Mouse (Mus musculus): ENCODE measurements around the gene Gucy2c.
A peak's percentile ranks its signal among the peaks of the same experiment; 100 is the strongest.
"Not testable (repeated sequence)": the region's sequence is repeated elsewhere in the genome, so short reads cannot be mapped to it uniquely, and the experiment has no call there.

The Gucy2c gene

DNA sequence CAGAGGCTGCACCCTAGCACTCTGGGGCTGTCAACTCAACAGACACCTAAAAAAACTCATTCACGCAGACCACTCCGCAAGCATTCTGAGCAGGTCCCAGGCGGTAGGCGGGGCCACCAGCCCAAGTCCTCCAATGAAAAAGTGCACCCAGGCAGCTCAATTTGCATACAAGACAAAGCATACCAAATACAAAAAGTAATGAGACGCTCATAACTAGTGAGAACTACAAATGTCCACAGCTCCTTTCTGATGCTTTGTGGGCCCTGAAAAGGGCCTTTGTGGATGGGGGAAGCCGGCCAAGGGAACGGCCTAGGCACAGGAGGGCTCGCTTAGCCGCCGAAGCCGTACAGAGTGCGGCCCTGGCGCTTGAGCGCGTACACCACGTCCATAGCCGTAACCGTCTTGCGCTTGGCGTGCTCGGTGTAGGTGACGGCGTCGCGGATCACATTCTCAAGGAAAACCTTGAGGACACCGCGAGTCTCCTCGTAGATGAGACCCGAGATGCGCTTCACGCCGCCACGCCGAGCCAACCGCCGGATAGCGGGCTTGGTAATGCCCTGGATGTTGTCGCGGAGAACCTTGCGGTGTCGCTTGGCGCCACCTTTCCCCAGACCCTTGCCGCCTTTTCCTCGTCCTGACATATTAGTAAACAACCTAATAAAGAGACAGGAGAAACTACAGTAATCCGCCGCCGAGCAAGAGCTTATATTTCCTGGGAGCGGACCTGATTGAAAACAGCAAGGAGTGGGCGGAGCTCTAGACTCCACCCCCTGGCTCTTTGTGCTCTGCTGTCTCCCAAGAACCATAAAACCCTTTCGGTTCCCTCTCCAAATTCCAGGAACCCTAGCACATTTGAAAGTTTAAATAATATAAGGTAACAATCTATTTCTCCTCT, 22.4 kb upstream of the Gucy2c start, which contains the start of gene Hist4h4:
Gene Hist4h4, minus strand, starts transcription at position 677 of the 895 bp plus-strand sequence.
- DNase-seq (ENCODE audit: low read depth, low spot score), result peak; percentile 98

DNA sequence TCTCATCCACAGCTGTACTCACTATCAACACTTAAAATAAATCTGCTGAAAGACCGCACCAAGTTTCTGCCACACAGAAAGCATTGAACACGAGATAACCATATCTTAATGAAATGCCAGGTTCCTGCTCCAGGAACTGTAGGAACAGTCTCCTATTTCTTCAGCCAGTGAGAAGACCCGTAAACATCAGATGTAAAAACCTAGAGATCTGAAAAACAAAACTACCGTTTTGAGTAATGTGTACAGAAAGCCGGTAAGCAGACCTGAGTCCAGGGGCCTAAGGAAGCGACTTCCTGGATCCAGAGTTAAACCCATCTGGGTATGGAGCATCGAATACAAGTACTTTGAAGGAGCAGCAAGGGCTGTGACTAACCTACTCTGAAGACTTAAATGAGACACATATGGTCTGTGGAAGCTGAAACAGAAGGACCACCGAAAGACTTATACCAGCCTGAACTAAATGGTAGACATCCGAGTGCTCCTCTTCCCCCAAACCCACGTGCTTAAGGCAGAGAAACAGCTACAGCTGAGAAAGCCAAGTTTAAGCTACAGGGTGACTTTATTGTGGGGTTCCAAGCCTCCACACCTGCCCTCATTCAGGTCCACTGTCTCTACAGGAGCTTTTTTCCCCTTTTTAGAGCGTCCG, 21.7 kb upstream of the Gucy2c start:
- DNase-seq (ENCODE audit: low read depth, low spot score), result no peak

DNA sequence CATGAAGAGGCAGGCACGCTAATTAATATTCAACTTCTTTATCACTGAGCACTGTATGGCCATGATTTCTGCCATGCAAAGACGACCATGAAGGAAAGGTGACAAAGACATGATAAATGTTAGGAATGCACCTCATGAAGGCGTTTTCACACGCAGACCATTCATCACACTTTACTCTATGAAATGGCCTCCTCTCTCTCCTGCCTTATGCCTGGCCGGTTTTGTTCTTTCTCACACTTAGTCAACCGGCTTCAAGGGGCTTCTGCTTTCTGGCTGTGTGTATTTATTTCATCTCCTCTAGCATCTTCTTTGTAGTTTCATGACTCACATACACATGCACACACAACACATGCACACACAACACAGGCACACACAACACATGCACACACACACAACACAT, 19.7 kb upstream of the Gucy2c start:
- DNase-seq (ENCODE audit: low read depth, low spot score), result no peak

DNA sequence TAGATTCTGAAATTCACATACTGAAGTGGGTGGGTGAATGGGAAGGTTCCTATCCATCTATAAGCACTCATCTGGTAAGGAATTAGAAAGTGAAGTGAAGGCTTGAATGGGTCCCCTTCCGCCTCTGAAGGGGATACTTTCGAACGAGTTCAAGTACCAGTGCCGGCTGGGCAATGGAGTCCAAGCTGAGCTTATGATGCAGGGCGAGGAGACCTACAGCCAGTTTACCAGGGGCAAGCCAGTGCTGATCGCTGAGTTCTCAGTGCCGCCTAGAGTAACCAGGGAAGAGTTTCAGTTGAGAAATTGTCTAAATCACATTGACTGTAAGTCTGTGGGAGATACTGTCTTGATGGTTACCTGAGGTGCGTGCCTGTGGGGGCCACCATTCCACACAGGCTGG, 19.1 kb upstream of the Gucy2c start:
- DNase-seq (ENCODE audit: low read depth, low spot score), result no peak

DNA sequence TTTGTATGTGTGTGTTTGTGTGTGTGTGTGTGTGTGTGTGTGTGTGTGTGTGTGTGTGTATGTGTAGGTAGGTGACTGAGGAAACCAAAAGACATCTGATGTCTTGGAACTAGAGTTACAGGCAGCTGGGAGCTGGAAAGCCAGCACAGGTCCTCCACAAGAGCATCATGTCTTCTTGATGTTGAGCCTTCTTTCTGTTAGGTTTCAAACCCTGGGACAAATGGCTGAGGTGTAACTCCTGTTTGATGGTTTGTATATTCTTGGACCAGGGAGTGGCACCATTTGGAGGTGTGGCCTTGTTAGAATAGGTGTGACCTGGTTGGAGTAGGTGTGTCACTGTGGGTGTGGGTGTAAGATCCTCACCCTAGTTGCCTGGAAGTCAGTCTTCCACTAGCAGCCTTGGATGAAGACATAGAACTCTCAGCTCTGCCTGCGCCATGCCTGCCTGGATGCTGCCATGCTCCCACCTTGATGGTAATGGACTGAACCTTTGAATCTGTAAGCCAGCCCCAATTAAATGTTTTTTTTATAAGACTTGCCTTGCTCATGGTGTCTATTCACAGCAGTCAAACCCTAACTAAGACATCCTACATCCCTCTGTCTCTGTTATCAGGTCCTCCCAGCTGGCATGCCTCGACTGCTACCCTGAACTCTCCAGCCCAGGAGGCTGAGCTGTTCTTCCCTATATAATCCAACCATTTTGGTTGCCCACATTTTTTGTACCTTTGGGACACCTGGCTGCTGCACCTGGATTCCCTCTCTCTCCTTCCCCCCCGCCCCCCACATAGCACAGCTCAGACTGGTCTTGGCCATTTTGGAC, 16.5 kb upstream of the Gucy2c start:
- not testable (repeated sequence) for DNase-seq (ENCODE audit: low read depth, low spot score)

DNA sequence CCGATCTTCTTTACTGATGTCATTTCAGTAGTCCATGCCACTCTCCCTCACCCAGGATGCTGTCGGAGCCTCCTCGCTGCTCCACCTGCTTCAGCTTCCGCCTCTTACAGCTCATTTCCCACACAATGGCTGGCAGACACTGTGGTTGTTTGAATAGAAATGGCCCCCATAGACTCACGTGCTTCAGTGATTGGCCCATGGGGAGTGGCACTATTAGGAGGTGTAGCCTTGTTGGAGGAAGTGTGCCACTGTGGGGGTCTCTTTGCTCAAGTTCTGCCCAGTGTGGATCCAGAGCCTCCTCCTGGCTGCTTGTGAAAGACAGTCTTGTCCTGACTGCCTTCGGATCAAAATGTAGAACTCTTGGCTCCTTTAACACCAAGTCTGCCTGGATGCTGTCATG, 14.3 kb upstream of the Gucy2c start:
- DNase-seq (ENCODE audit: low read depth, low spot score), result no peak

DNA sequence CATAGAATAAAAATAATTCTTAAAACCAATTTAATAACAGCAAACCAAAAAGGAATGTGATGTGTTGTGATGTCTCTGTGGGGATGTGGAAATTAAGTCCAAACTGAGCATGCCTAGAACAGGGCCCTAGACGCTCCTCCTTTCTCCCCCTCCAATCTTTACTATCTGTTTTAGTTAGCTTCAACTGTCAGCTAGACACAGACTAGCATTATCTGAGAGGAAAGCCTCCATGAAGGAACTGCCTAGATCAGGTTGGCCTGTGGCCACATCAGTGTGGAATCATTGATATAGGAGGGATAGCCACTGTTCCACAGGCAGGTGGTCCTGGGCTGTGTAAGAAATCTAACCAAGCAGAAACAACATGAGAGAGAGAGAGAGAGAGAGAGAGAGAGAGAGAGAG, 13.5 kb upstream of the Gucy2c start:
- no peak for DNase-seq (ENCODE audit: low read depth, low spot score)

DNA sequence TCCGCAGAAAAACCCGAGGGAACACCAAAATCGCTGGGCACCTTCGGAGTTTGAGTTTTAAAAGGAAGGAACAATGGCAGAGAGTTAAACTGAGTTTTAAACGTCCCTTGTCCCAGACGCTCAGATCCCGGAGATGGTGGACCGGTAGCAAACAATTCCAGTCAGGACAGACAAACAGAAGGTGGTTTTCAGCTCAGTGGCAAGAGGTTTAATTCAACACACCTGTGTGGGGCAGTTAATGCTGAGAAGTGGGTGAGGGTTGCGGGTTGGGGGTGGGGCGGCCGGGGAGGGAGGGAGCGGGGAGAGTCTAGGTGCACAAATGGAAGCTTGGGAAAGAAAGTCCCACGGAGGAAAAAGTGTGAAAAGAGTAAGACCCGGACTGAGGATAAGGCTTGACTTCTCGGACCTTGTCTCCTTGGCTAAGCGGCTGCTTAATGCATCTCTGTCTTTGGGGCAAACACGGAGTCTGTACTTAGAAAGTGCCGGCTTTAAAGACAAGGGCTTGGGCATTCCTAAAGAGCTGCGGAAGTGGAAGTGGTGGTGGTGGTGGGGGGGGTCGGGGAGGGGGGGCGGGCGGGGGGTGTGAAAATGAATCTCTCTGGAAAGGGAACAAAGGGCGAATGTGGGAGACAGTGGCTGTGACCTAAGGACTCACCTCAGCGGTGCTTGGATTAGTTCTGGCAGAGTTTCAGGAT, 12.4 kb upstream of the Gucy2c start:
- no peak for DNase-seq (ENCODE audit: low read depth, low spot score)

DNA sequence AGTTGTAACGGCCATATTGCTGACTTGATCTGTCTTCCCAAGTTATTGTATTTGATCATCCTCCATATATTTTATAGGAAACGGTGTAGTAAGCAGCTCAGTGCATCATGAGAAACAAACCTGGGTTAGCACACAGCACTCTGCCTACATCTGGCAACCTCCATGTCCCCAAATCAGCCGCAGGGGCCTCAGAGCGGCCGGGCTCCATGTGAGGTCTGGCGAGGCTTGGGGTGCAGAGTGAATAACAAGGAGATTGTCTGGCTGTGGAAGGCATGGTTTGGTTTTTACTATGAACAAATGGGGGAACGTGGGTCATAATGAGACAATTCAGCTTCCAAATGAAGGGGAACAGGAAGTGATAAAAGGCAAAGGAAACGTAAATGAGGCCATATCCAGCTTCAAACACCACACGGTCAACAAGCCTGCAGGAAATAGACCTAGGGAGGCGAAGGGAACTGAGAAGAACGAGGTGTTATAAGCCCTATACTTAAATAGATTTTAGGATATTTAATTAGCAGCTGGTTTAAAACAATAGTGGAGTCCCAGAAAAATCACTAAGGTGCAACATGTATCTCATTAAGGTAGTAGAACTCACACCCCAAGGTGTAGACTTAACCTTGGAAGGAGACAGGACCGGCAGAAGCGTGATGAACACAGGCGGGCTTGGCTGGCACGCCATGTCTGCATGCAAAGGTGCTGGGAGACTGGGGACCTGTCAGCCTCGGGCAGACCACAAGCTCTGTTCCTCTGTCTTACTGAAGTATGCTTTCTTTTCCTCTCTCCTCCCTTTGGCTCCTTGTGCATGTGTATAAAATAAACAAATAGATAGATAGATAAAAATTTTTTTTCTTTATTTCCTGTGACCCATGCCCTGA, 11.6 kb upstream of the Gucy2c start:
- no peak for DNase-seq (ENCODE audit: low read depth, low spot score)

DNA sequence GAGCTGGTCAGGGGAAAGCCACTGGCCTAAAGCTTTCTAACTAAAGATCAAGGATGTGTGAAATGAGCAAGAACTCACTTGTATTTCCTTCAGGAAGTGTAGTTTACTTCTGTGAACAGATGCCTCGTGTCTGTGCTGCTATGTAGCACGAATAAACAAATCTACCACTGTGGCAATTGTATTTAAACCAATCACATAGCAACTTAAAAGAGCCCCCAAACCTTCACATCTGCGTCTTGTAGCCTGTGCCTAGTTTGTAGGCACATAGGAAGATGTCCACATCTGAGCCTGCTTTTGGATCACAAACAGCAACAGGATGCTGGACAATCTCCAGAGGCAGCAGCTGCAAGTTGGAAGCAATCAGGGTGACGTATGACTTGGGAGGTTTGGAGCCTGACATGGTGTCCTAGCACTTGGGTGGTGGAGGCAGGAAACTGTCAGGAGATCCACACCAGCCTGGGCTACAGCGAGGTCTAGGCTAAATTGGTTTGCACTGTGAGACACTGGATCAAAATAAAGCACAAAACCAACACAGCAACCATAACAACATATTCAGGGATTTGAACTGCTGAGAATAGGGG, 7.9 kb upstream of the Gucy2c start:
- DNase-seq (ENCODE audit: low read depth, low spot score), result no peak

DNA sequence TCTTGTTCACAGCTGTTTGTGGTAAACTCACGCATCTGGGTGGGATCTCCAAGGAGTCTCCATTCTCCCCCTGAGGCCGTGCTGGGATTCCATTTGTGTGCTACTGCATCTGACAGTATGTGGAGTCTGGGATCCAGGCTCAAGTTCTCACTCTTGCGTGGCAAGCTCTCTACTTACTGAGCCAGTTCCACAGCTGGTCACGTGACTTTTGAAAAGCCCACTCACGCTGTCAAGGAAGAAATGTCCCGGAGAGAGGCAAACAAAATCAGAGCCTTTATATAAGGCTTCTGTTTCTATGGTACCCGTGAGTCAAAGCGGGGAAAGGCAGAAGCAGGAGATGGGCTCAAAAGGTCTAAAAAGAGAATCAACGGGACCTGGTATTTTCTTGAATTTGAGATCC, 1.2 kb upstream of the Gucy2c start:
- DNase-seq (ENCODE audit: low read depth, low spot score), result no peak

DNA sequence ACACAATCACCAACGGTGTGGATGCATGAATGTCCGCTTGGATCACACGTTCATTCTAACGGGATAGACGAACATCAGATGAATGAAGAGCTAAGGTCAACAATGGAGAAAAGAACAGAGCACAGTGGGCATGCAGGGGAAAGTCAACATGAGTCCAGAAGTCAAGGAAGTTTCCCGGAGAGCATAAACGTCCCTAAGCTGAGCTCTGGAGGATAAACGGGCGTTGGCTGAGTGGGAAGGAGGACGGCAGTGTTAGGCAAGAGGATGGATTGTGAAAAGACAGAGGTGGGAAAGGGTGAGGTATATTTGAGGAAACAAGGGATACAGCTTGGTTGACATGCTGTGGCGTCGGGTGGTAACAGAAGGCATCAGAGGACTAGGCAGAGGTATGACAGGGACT, 581 bp upstream of the Gucy2c start:
- no peak for DNase-seq (ENCODE audit: low read depth, low spot score)

DNA sequence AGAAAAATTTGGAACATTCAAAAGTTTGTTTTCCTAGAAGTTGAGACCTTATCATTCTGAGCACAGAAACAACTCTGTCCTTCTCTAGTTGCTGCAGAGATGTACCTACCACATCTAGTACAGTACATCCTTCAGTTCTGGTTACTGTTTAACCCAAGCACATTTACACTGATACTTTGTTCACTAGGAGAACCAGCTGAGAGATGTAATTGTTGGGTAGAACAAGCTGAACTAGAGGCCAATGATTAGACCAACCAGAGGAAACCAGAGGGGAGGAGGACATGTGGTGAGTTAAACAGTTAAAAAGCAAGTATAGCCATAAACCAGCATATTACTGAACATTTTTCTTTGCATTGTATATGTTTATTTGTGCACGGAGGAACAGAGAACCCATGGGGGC, 5.2 kb downstream of the Gucy2c start:
- no peak for DNase-seq (ENCODE audit: low read depth, low spot score)

DNA sequence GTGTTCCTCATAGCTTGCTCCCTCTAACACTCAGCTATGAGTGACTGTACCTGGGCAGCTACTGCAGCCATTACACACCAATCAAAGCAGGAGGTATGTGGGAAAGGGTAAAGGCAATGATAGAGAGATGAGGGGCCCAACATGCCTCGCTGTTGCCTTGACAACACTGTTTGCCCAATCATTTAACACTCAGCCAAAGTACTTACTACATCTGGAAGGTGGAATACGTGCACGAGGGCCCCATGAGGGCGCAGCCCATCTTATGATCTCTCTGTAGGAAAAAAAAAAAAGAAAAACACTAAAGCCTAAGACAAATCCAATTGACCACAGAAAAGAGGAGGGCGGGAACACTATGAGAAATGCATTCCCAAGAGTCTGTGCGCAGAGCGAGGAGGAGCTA, 11.7 kb downstream of the Gucy2c start:
- DNase-seq (ENCODE audit: low read depth, low spot score), result no peak

DNA sequence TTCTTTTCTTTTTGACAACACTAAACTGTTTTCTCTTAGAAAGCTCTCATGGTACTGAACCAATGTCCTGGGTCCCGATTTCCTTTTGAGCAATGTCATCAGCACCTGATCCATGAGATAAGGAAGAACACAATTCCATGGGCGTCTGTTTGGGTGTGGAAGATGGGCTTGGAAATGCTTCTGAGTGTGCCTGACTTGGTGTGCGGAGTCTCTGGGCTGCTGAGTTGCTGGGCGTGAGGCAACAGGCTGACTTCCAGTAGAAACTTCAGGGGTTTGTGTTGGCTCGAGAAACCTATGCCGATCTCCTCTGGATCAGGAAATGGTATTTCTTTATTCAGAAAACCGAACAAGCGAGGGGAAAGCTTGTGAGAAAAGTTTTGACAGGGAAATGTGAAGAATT, 12.4 kb downstream of the Gucy2c start:
- DNase-seq (ENCODE audit: low read depth, low spot score), result no peak

DNA sequence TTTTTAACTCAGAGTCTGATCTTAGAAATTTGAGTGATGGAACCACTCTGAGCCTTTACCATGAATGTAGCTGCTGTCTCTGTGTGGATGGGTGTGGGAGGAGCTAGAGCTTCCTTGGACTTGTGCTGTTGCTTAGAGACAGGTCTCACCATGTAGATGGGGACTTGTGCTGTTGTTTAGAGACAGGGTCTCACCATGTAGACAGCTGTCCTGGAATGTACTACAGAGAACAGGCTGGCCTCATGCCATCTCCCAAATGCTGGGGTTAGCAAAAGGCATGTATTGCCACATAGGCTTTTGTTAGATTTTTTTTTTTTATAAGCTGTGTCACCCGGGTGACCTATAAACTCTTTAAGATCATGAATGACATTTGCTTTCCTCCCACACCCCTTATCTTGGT, 17.7 kb downstream of the Gucy2c start:
- no peak for DNase-seq (ENCODE audit: low read depth, low spot score)

DNA sequence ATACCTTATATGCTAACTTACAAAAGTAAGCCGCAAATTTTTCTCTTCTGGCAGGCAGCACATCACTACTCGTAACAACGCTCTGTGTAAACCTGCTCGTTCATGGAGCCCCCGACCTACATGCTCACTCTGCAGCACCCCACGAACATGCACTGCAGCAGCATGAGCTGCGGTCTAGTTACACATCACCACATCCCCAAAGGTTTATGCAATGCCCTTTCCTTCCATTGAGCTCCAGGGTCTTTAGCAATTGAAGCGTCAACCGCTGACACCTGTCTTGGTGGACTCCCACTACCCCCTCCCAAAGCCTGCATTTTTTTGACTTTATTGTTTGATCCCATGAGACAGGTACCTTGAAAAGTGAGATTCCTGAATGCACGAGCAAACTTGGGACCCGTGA, 31.0 kb downstream of the Gucy2c start:
- no peak for DNase-seq (ENCODE audit: low read depth, low spot score)

DNA sequence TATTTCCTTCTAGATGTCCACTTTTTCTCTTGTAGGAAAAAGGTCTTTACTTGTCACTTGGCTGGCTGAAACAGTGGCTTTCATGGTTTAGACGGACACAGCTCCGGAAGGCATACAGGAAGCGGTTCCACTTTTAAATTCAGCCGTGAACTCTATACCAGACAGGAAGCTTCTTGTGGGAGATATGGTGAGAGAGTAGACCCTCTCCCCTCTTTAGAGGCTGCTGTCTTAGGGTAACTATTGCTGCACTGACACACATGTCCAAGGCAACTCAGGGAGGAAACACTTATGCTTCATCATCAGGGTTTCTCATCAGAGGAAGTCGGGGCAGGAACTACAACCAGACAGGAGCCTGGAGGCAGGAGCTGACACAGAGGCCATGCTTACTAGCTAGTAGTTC, 36.0 kb downstream of the Gucy2c start:
- no peak for DNase-seq (ENCODE audit: low read depth, low spot score)

DNA sequence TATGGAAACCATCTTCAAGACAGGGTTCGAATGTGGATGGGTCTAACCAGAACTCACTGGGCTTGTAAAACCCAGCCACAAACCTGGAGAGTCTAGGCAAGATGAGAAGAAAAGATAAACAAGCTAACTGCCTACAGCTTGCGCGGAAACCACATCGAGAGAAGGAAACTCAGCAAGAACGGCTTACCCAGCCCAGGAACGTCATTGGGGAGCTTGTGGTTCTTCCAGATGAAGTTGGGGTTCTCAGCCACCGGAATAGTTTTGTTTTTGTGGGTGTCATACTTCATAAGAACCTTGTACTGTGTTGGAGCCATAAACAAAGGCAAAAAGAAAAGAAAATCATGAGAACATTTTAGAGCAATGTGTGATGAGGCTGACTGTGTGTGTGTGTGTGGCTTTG, 37.8 kb downstream of the Gucy2c start:
- DNase-seq (ENCODE audit: low read depth, low spot score), result no peak

DNA sequence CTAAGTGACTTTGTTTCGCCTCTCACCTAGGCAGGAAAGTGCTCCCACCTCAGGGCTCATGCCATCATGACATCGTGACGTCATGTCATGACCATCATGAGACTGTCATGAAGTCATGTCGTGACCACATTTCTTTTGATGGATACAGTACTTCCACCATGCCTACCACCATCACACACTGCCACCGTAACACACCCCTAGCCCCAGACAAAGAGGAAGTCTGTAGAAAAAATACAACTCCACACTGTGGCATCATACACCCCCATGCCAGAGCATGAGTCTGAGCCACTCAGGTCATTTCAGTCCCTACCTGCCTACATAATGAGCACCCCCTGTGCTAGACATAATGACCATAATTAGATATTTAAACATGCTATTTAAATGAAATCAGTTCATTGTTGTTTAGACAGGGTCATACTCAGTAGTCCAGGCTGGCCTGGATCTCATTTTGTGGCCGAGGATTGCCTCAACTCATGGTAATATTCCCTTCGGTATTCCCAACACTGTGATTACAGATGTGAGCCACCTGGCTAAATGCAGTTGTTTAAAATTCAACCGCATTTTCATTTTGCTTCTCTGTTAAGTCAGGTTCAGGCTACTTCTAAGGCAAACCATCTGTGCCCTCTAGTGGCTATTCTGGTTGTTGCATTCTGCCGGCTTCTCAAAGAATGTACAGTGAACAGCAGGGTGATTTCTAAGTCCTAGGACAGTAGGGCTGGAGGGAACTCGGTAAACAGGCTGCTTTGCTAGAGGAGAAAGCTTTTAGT, 39.0 kb downstream of the Gucy2c start:
- DNase-seq (ENCODE audit: low read depth, low spot score), result peak; percentile 91
